Mouse (Mus musculus) hindbrain, embryonic 11.5 days (tissue): Measurements from ENCODE around the gene Ephx1. TPM values are rescaled to one million over a fixed set of nuclear protein-coding genes. Genes with fewer than 3 reads are reported as not detected.
"Not testable (repeated sequence)": the region's sequence is repeated elsewhere in the genome, so short reads cannot be mapped to it uniquely, and the experiment has no call there.

Experiments
- ATAC-seq: fragments of 200-750 bp; cut with Nextera tagmentation; 2 replicates; pipeline ENCODE4 v1.8.0; 2017; ENCODE audit warnings: mild to moderate bottlenecking, moderate TSS enrichment, moderate library complexity; ENCODE audit not compliant: low FRiP score
- DNase-seq: peaks from one replicate; pipeline ENCODE4 v3.0.0-alpha.2; 2015; ENCODE audit warnings: low spot score
- H3K27ac ChIP-seq: fragments of 300-500 bp; sonication (generic); 2 replicates; pipeline ENCODE4 v1.5.1; 2014; ENCODE audit warnings: mild to moderate bottlenecking, low read depth, low read length
- H3K27me3 ChIP-seq: fragments of 300-500 bp; sonication (generic); 2 replicates; pipeline ENCODE4 v1.6.1; 2014; ENCODE audit warnings: mild to moderate bottlenecking, low read length, moderate library complexity, mixed read lengths; ENCODE audit not compliant: control insufficient read depth, insufficient read depth
- H3K36me3 ChIP-seq: fragments of 300-500 bp; sonication (generic); 2 replicates; pipeline ENCODE4 v1.6.1; 2014; ENCODE audit warnings: mild to moderate bottlenecking, low read length, moderate library complexity, mixed read lengths; ENCODE audit not compliant: control insufficient read depth, insufficient read depth
- H3K4me1 ChIP-seq: fragments of 300-500 bp; sonication (generic); replicated peaks from 2 replicates; pipeline ENCODE4 v1.6.1; 2014; ENCODE audit warnings: low read length, mixed read lengths; ENCODE audit not compliant: control insufficient read depth, insufficient read depth
- H3K4me2 ChIP-seq: fragments of 300-500 bp; sonication (generic); replicated peaks from 2 replicates; pipeline ENCODE4 v1.6.1; 2014; ENCODE audit warnings: mild to moderate bottlenecking, low read depth, low read length
- H3K4me3 ChIP-seq: fragments of 300-500 bp; sonication (generic); 2 replicates; pipeline ENCODE4 v1.5.1; 2014; ENCODE audit warnings: low read depth, low read length
- H3K9ac ChIP-seq: fragments of 300-500 bp; sonication (generic); 2 replicates; pipeline ENCODE4 v1.6.1; 2014; ENCODE audit warnings: low read depth, low read length
- H3K9me3 ChIP-seq: fragments of 300-500 bp; sonication (generic); 2 replicates; pipeline ENCODE4 v1.6.1; 2016; ENCODE audit warnings: low read length; ENCODE audit not compliant: control insufficient read depth
- WGBS: fragments of 180-500 bp; shearing (Covaris S2); extraction: QIAGEN DNeasy Blood & Tissue Kit; methylation state at CpG from one replicate; pipeline ENCODE4 v1.1.7; 2014; 5-methylcytosine and 5-hydroxymethylcytosine counted together
- polyA plus RNA-seq: library from polyadenylated mRNA; unstranded; fragments of >200 nt; fragmentation: Nextera tagmentation; extraction: Ambion mirVana; gene quantifications from 2 replicates; pipeline ENCODE4 v1.2.1, GENCODE M21; 2014

Gene Ephx1
- polyA plus RNA-seq, 1 experiment from 2014 or later: 1.5 TPM

GRCm38 (mm10) chr1:180992142-180992541 is 28.6 kb downstream of the Ephx1 start:
- H3K9ac ChIP-seq: no peak overlapping the region
- H3K4me3 ChIP-seq: no peak overlapping the region
- no peak overlapping the region for H3K4me2 ChIP-seq
- H3K4me1 ChIP-seq: no peaks in the 10 kb centered on the region
- DNase-seq: peak; percentile 76
- ATAC-seq: no peak
- H3K27ac ChIP-seq: no peak overlapping the region
- H3K27me3 ChIP-seq: no peaks in the 10 kb centered on the region
- no peaks in the 10 kb centered on the region for H3K36me3 ChIP-seq
- 72% methylated on average over 3 of the region's 3 CpGs for WGBS
- H3K9me3 ChIP-seq: no peaks in the 10 kb centered on the region

DNA sequence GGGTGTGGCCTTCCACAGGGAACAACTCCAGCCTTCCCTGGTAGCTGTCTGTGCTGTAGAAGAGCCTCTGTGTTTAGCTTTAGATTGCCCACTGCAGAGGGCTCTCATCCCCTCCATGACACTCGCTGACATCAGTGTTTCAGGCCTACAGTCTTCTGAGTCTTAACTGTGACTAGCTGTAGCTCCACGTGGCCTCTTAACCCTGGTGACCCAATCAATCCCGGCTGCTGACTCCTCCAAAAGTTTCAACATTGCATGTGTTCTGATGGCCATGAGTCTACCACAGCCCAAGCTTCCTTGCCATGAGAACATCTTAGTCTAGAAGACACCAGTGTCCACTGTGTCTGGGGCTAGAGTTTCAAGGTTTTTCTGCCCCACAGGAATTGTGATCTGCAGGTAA is 30.0 kb downstream of the Ephx1 start:
- Histone ChIP-seq H3K4me1 (no peaks in the 10 kb centered on the region), H3K36me3 (no peaks in the 10 kb centered on the region), H3K4me3 (no peak overlapping the region), H3K9ac (no peak overlapping the region), H3K27me3 (no peaks in the 10 kb centered on the region), H3K4me2 (no peak overlapping the region), H3K27ac (no peak overlapping the region), H3K9me3 (no peaks in the 10 kb centered on the region)
- ATAC-seq: no peak
- DNase-seq: no peak
- WGBS: 64% methylated on average over 3 of the region's 3 CpGs

DNA sequence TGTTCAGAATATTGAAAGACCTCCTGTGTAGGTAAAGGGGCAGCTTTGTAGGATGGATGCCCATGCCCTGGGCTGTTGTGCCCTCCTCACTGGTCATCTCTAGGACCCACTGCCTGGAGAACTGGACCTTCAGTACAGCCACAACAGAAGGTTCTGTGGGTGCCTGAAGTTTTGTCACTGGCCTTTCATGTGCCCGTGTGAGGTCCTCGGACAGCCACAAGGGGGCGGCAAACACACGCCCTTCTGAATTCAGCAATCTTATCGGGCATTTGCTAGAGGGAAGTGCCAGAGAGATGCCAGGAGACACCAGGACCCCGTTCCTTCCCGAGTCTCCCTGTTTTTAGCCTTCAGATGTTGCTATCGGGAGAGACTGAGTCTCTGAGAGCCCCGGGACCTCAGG is 32.9 kb downstream of the Ephx1 start:
- WGBS: 4% methylated on average over 9 of the region's 9 CpGs
- DNase-seq: peak; percentile 87
- Histone ChIP-seq H3K4me3 (no peak overlapping the region), H3K9ac (no peak overlapping the region), H3K27ac (no peak overlapping the region), H3K9me3 (no peaks in the 10 kb centered on the region), H3K4me2 (no peak overlapping the region), H3K36me3 (no peaks in the 10 kb centered on the region), H3K27me3 (no peaks in the 10 kb centered on the region), H3K4me1 (no peaks in the 10 kb centered on the region)
- no peak for ATAC-seq

DNA sequence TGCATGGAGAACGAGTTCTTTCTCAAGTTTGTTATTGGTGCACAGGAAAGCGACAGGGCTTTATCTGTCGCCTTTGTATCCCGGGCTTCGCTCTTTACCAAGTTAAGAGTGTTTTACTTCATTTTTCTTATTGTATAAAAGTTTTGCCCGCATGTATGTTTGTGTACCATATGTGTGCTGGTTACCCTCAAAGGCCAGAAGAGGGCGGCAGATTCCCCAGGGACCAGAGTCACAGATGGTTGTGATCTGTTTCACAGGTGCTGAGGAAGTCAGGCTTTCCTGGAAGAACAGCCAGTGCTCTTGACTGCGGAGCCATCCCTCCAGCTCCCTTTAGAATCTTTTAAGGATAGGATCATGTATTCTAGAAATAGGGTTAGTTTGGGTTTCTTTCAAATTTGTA is 34.0 kb downstream of the Ephx1 start:
- H3K9ac ChIP-seq: no peak overlapping the region
- 86% methylated on average over 8 of the region's 8 CpGs for WGBS
- no peak for DNase-seq
- no peak for ATAC-seq
- no peak overlapping the region for H3K4me2 ChIP-seq
- no peaks in the 10 kb centered on the region for H3K4me1 ChIP-seq
- no peak overlapping the region for H3K27ac ChIP-seq
- H3K36me3 ChIP-seq: no peaks in the 10 kb centered on the region
- no peaks in the 10 kb centered on the region for H3K9me3 ChIP-seq
- no peaks in the 10 kb centered on the region for H3K27me3 ChIP-seq
- H3K4me3 ChIP-seq: no peak overlapping the region

- not testable (repeated sequence) for H3K4me3 ChIP-seq, H3K27me3 ChIP-seq, DNase-seq, H3K4me1 ChIP-seq, ATAC-seq, H3K9me3 ChIP-seq, H3K4me2 ChIP-seq, H3K36me3 ChIP-seq, H3K27ac ChIP-seq, H3K9ac ChIP-seq
- 89% methylated on average over 7 of the region's 7 CpGs for WGBS
Observed at GRCm38 (mm10) chr1:180981298-180982046, 39.2 kb downstream of the Ephx1 start.

DNA sequence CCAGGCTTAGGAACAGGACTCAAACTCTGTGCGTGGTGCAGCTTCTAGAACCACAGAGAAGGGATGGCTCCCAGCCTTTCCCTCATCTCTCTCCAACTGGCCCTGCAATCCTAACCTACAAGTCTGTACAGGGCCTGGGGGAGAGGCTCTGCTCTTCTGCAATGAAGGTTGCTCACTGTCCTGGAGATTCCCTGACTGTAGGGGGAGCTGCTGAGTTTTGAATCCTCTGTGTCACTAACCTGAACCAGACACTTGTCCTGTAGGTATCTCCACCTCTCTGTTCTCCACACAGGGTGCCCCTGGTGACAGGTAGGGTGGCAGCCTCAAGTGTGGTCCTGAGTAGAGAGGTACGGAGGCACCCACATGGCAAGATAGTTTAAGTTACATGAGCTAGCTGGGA is 40.2 kb downstream of the Ephx1 start:
- no peaks in the 10 kb centered on the region for H3K4me1 ChIP-seq
- H3K9me3 ChIP-seq: no peaks in the 10 kb centered on the region
- H3K27ac ChIP-seq: no peak overlapping the region
- no peaks in the 10 kb centered on the region for H3K36me3 ChIP-seq
- no peaks in the 10 kb centered on the region for H3K27me3 ChIP-seq
- no peak overlapping the region for H3K9ac ChIP-seq
- H3K4me2 ChIP-seq: no peak overlapping the region
- H3K4me3 ChIP-seq: no peak overlapping the region
- WGBS: 70% methylated on average over 2 of the region's 2 CpGs
- DNase-seq: peak; percentile 17
- ATAC-seq: no peak

- WGBS: 84% methylated on average over 22 of the region's 24 CpGs
- H3K27me3 ChIP-seq: no peaks in the 10 kb centered on the region
- ATAC-seq: no peak
Observed at GRCm38 (mm10) chr1:180979484-180980251, 41.0 kb downstream of the Ephx1 start.

GRCm38 (mm10) chr1:180976110-180976679 is 44.5 kb downstream of the Ephx1 start:
- Histone ChIP-seq H3K27ac (no peak overlapping the region), H3K4me1 (no peaks in the 10 kb centered on the region), H3K27me3 (no peaks in the 10 kb centered on the region), H3K36me3 (no peaks in the 10 kb centered on the region), H3K4me2 (no peak overlapping the region), H3K9me3 (no peaks in the 10 kb centered on the region), H3K9ac (no peak overlapping the region), H3K4me3 (no peak overlapping the region)
- DNase-seq (peak; percentile 47), ATAC-seq (no peak)
- 65% methylated on average over 4 of the region's 4 CpGs for WGBS

More at GRCm38 (mm10) chr1:180979484-180980251, 41.0 kb downstream of the Ephx1 start:
- no peak for DNase-seq
- Histone ChIP-seq H3K4me1 (no peaks in the 10 kb centered on the region), H3K4me3 (no peak overlapping the region), H3K9ac (no peak overlapping the region), H3K36me3 (no peaks in the 10 kb centered on the region), H3K9me3 (no peaks in the 10 kb centered on the region), H3K4me2 (no peak overlapping the region), H3K27ac (no peak overlapping the region)
